Mouse (Mus musculus) heart, postnatal 10 days (tissue): ENCODE measurements at regions not wholly inside any gene's neighbourhood (a gene's known extent, or its start where the extent isn't known, plus 50 kb on each side); places are given as distances from the start of the nearest gene placed in this dataset.
"Not testable (repeated sequence)": the region's sequence is repeated elsewhere in the genome, so short reads cannot be mapped to it uniquely, and the experiment has no call there.

Experiments used
- DNase-seq, 2 experiments: peaks; one replicate each; pipeline ENCODE4 v3.0.0; 2021
- intact Hi-C: fragments of 180-260 bp; cut with DNase I; formaldehyde crosslinking; loops from one replicate; pipeline ENCODE4 v1.15.1; 2025

DNA sequence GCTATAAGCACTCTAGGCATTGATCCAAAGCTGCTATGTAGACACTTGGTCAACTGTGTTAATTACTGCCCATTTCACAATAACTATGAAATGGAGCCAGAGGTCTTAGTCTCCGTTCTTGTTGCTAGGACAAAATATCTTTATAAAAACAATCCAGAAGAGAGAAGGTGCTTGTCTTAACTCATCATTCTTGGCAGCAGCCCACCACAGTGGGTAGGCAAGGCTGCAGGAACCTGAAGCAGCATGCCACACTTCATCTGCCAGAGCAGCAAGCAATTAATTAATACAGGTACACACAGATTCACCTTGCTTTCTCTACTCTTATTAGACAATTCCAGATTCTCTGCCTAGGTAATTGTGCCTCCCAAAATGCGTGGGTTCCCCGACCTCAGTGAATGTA, 172.8 kb downstream of the Alg10b start:
- intact Hi-C loops: no loop called here
- DNase-seq: no peak

DNA sequence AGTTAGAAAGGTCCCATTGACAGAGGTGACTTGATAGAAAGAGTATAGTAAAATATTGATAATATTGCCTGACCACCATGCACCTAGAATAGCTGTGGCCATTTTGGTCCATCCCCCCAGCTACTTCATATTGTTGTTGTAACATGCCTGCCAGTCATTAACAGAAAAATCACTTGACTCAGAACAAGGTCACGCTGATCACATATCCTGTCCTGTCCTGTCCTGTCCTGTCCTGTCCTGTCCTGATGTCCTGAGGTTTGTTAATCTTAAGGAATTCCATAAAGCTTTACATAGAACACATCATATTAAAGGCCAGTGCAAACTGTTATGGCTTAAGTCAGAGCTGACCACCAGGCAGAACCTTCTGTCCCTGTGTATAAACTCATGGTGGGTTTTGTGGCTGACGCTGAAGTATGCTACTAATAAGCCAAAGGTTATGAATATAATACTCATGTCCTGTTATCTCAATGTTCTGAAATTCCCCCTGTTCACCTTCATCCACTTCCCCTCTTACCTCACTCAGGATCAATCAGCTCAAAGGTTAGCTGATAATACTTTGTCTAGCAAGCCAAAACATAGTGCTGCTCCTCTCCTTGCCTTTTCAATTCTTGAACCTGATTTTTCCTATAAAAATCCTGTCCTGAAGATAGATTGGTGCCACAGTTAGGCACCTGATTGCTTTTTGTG, 173.7 kb downstream of the Alg10b start:
- DNase-seq: no peak
- intact Hi-C loops: no loop called here

DNA sequence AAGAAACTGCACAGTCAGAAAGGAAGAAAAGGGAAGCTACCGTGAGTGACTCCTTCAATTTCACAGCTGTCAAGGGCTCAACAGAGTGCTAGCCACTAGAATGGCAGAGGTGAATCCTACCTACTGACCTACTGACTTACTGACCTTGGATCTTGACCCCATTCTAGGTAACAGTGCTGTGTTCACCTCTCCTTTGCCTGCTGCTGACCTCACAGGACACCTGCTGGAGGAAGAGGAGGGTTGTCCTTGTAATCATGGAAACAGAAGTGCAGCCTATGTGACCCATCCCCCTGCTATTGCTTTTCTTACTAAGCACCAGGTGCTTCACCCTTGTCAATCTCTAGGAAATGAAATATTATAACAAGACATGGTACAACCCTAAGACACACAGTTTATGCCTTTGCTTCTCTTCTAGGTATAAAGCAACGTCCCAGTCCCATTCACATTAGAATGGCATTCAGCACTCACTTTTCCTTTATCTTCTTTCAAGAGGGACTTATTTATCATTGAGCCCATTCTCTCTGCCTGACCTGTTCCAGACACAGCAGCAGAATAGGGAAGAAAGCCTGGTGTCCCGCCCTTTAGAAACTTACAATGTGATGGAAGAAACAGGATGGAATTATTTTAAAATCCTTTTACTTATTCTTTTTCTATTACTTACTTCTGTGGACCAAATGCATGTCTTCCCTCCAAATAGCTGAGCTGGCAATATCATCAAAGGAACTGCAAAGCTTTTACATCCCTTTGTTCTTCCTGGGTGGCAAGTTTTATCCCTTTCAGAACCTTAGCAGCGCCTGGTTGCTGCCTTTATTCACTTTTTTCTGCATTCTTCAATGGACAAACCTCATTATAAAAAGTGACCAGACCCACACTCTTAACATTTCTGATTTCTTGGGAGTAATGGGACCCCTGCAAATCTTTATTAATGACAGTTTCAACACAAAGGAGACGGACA, 176.5 kb downstream of the Alg10b start:
- intact Hi-C loops: no loop called here
- DNase-seq: no peak

DNA sequence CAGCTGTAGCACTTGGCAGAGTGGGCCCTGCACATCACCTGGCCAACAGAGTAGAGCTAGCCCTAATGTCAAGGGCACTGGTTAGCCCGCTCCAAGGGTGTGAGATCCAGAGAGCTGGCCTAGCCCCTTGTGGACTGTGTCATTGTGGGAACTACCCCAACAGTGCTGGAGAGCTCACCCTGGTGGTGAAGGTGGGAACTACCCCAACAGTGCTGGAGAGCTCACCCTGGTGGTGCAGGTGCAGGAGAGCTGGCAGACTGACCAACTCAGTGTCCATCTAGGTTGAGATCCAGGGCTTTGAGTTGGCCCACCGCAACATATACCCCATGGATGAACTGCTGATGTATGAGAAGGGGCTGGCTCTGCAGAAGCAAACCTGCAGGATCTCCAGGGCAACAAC, 196.7 kb downstream of the Alg10b start:
- no peak for DNase-seq
- intact Hi-C loops: no loop called here

DNA sequence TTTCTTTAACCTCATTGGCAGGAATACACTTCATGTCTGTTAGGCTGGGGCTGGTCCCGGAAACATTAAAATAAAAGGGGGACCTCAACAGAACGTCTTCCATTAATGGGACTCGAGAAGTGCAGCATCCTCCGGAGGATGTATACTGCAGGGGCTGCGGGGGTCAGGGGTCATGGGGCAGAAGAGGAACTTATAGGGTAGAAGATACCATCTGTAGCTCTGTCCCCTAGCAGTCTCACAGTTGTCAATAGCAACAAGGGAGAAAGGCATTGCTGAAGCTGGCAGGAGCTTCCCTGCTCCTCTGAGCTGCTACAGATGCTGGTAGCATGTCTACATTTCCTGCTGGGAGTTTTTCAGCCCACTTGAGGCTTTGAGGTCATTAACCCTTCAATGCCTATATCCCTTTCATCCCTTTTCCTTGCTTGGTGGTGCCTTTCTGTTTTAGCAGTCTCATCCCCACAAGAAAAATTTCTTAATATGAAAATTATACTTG, 198.1 kb downstream of the Alg10b start:
- intact Hi-C loops: no loop called here
- no peak for DNase-seq

DNA sequence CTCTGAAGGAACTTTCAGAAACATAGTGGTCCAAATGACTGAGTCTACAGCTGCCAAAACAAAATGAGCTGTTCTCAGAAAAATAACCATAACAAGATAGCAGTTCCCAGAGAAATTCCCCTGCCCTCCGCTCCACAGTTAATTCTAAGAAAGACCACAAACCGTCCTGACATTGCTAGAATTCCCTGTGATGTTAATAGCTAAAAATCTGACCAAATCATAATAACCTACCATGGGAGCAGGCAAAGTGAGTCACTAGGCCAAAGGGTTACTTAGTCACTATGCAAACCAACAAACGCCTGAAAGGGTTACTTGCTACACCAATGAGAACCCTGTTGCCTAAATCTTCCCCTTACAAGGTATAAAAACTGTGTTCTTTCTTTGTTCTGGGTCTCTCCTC, 206.9 kb downstream of the Alg10b start:
- intact Hi-C loops, DNase-seq: not testable (repeated sequence)

DNA sequence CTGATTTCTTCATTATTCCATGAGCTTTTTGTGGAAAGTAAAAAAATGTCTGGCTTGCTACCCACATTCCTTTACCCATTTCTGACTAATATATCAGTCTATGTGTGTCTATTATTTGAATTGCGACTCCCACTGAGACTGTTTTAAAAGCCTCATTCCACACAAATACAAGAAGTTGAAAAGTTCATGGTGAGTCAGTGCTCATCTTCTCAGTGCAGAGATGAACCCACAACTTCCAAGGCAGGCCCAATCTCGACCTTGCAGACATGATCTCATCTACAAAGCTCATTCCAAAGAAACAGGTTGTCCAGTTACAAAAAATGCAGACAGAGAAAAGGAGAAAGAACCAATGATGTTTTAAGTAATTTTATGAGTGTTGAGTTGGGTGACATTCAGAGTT, 208.0 kb downstream of the Alg10b start:
- DNase-seq: no peak
- intact Hi-C loops: no loop called here

DNA sequence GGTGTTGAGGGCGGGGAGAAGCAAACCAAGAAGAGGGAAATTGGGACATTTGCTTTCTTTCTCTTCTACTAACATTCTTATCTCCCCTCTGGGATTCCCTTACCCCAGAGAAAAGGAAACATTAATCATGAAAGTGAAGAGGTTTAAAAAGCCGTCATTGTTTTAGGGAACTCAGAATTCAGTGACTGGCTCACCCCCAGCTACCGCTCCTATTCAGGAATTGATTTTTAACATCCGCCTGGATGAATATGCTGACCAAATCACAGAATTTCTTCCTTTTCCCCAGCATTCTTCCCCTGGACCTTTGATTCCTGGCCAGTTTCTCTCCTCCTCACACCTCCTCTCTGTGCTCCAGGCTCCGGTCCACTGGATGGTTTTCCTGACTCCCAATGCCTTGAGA, 211.2 kb downstream of the Alg10b start:
- no peak for DNase-seq
- intact Hi-C loops: no loop called here
